Mouse (Mus musculus) adrenal gland, postnatal 10 days (tissue): Measurements from ENCODE around the gene Olfr1377. TPM values are rescaled to one million over a fixed set of nuclear protein-coding genes. Genes with fewer than 3 reads are reported as not detected.

ENCODE experiments used
- total RNA-seq, 2 experiments: library from RNA; stranded (reverse); gene quantifications; 2 replicates each; pipeline ENCODE4 v1.2.3; 2021

The Olfr1377 gene
- total RNA-seq, 2 experiments from 2014 or later = not detected

Other genes starting within 250 kb of the Olfr1377 start
- gene Zfp354c, start 154.2 kb upstream of the Olfr1377 start, total RNA-seq = 1 to 10 TPM; 8.2 to 9.5 TPM
- gene Zfp879, start 140.4 kb upstream of the Olfr1377 start, total RNA-seq = 1 to 10 TPM in 1 of 2 experiments, under 1 TPM in 1; 0.57 to 1.5 TPM
- gene Grm6, start 131.3 kb upstream of the Olfr1377 start, total RNA-seq = under 1 TPM; 0.21 to 0.24 TPM
- 1 to 10 TPM; 2.2 to 4.8 TPM for gene Zfp454, start 94.3 kb upstream of the Olfr1377 start, total RNA-seq
- 1 to 10 TPM; 4.9 to 7.0 TPM for gene Zfp2, start 65.8 kb upstream of the Olfr1377 start, total RNA-seq
- 1 to 10 TPM; 1.4 to 2.6 TPM for gene Zfp354b, start 50.3 kb upstream of the Olfr1377 start, total RNA-seq
- gene 4933414I15Rik, start 38.2 kb upstream of the Olfr1377 start, total RNA-seq = not detected
- not detected for gene Prop1, start 28.2 kb upstream of the Olfr1377 start, total RNA-seq
- gene Olfr1378, start 15.4 kb upstream of the Olfr1377 start, total RNA-seq = not detected
- gene Olfr51, start 21.6 kb downstream of the Olfr1377 start, total RNA-seq = not detected
- gene Olfr54, start 32.3 kb downstream of the Olfr1377 start, total RNA-seq = under 1 TPM; 0.09 to 0.33 TPM
- not detected for gene Olfr1375, start 66.1 kb downstream of the Olfr1377 start, total RNA-seq
- gene Zfp354a, start 77.3 kb downstream of the Olfr1377 start, total RNA-seq = 1 to 10 TPM; 4.5 to 5.8 TPM
- not detected for gene Gm12569, start 238.5 kb downstream of the Olfr1377 start, total RNA-seq